ENCODE assay signal across 19 mouse cellular contexts in genomic region chr10:65948587-65948986, GRCm38 (mm10).
A peak's percentile ranks its signal among the peaks of the same experiment; 100 is the strongest.
DNase-seq lines count a peak whose midpoint lies in the region; TF ChIP-seq lines count a peak whose summit lies in the region.
"Had no signal": no experiment of that assay in that cellular context is flagged by ENCODE, and none has a peak within 500 bp of the region (broad histone marks: within the 10 kb centered on the region; RNA-seq: fewer than 3 reads in every experiment).

No protein-coding gene starts in this region.

- TF ChIP-seq CTCF in left cerebral cortex, adult 2 months (IDR thresholded peaks at IDR 0.05): no peak

- H3K4me3 ChIP-seq in left cerebral cortex, adult 2 months: no peak overlapping the region
- H3K4me3 ChIP-seq: embryonic facial prominence, embryonic 10.5 days; forebrain, embryonic 13.5 days; gastrocnemius, adult 2 months; heart, embryonic 13.5 days; hindbrain, embryonic 15.5 days had no signal

- H3K27ac ChIP-seq in left cerebral cortex, adult 2 months: no peak overlapping the region
- H3K27ac ChIP-seq: embryonic facial prominence, embryonic 10.5 days; forebrain, embryonic 13.5 days; gastrocnemius, adult 2 months; heart, embryonic 13.5 days; hindbrain, embryonic 15.5 days had no signal

- DNase-seq in layer of hippocampus, adult 11-12 months (ENCODE audit: low spot score): peak; percentile 2
- no peak for DNase-seq in layer of hippocampus, postnatal 25 days (ENCODE audit: extremely low spot score in 1 of 2, low spot score in 1 of 2)
- peak; percentile 13 to 29 for DNase-seq in left cerebral cortex, adult 18-20 months (ENCODE audit: low spot score in 2 of 2)
- no peak for DNase-seq in left cerebral cortex, adult 2 months (ENCODE audit: extremely low spot score in 1 of 2, low spot score in 2 of 2)
- DNase-seq in frontal cortex, postnatal 36 days (ENCODE audit: low spot score in 2 of 2): peak; percentile 9 to 71
- peak; percentile 16 to 87 for DNase-seq in left cerebral cortex, postnatal 25 days (ENCODE audit: low spot score in 2 of 2)
- DNase-seq in lung, postnatal 4 days: no peak
- DNase-seq in adrenal gland, postnatal 4 days (ENCODE audit: low spot score in 2 of 2): no peak
- DNase-seq: adrenal gland, postnatal 14 days; cerebellum, adult 2 months; cerebellum, postnatal 10 days; forebrain, postnatal 0 days; gastrocnemius, adult 2 months; gastrocnemius, postnatal 25 days; heart, postnatal 36 days had no signal

- intact Hi-C loops in left cerebral cortex, adult 2 months (cut with DNase I): no loop called here
- intact Hi-C loops in left cerebral cortex, postnatal 25 days (cut with DNase I): loop anchor here (5.0 kb wide), 1 partner anchor 289 kb away; no protein-coding TSS in a partner anchor

Comparison
In these comparisons a context has a peak if more than half of its experiments do, and no peak if none do; other contexts are left out.
1. DNase-seq: peak in layer of hippocampus, adult 11-12 months (single experiment), left cerebral cortex, adult 18-20 months (2 of 2), frontal cortex, postnatal 36 days (2 of 2) and left cerebral cortex, postnatal 25 days (2 of 2); none in layer of hippocampus, postnatal 25 days (0 of 2), left cerebral cortex, adult 2 months (0 of 2), lung, postnatal 4 days (0 of 2) and adrenal gland, postnatal 4 days (0 of 2).